Mouse (Mus musculus) ovary, adult 2 months (tissue): ENCODE data around the gene Sec13. TPM values are rescaled to one million over a fixed set of nuclear protein-coding genes. Genes with fewer than 3 reads are reported as not detected.

ENCODE experiments used
- polyA plus RNA-seq: library from polyadenylated mRNA; depleted of rRNA; stranded (reverse); fragments of >200 nt; gene quantifications from 2 replicates; pipeline ENCODE4 v1.2.3, GENCODE M21; 2012; rRNA removed

The Sec13 gene
- 182 and 221 TPM in 2 replicates for polyA plus RNA-seq

DNA sequence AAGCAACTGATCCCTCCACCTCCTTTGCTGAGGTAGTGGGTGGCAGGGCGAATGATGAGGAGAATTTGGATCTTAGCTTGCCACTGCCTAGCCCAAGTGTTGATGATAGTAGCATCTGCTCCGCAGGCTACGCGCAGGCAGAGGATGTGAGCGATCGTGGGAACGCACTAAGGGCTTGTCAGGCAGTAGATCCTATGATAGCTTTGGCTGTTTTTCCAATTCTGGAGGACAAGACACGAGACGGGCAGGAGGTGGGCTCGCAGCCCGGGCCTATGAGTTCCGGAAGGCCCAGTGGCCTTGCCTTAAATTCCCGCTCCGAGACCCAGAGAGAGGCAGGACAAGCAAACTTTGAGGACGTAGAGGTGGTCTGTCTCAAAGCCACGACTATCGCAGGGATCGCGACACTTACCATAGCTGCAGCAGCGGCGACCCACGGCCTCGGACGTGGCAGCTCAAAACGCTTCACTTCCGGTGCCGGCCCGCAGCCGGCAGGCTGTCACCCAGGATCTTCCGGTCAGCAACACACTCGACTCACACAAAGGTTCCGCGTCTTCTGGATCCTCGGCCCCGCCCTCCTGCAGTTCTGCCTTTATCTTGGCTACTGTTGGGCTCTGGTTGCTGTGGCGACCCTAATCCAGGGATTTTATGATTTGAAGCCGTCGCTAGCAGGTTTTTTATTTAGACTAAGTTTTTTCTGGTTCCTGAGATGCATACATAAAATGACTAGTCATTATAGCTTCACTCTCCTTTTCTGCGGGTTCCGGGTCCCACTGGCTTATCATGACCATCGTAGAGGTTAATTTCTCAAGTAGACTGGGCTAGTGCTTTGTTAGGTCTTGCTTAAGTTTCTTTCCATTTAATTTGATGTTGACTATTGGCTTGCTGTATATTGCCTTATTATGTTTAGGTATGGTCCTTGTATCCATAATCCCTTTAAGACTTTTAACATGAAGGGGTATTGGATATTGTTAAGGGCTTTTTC lies at the start of gene Sec13:
Sec13 (minus strand) TSS at position 508 of the 982 bp plus-strand sequence.

GRCm38 (mm10) chr6:113719878-113720277 lies 20.7 kb downstream of the Sec13 start, which contains the start of gene Ghrl:
Gene Ghrl (minus strand): TSS chr6:113719880.

GRCm38 (mm10) chr6:113696582-113697221 lies 43.8 kb downstream of the Sec13 start, which contains the start of gene Tatdn2:
Gene Tatdn2 (plus strand): TSS chr6:113697050.

Other genes with a start within 250 kb of the Sec13 start
- gene Prrt3, start 238.8 kb downstream of the Sec13 start, polyA plus RNA-seq, result 0.09 and 0.10 TPM in 2 replicates
- gene Emc3, start 209.1 kb downstream of the Sec13 start, polyA plus RNA-seq, result 33.1 and 42.4 TPM in 2 replicates
- gene Fancd2, start 209.1 kb downstream of the Sec13 start, polyA plus RNA-seq, result 2.3 and 5.9 TPM in 2 replicates
- gene Fancd2os, start 140.0 kb downstream of the Sec13 start, polyA plus RNA-seq, result not detected in 2 replicates
- 90.4 and 111 TPM in 2 replicates for gene Brk1, start 136.0 kb downstream of the Sec13 start, polyA plus RNA-seq
- gene Vhl, start 116.8 kb downstream of the Sec13 start, polyA plus RNA-seq, result 21.1 and 30.3 TPM in 2 replicates
- gene Irak2, start 102.3 kb downstream of the Sec13 start, polyA plus RNA-seq, result 38.1 and 41.1 TPM in 2 replicates
- gene Tatdn2, start 43.7 kb downstream of the Sec13 start, polyA plus RNA-seq, result 22.0 and 26.6 TPM in 2 replicates
- gene Ghrl, start 20.9 kb downstream of the Sec13 start, polyA plus RNA-seq, result 0.43 TPM in 1 of 2 replicates, not detected in the other